Mouse (Mus musculus) CH12.LX (cell line): ENCODE measurements around the gene Jmjd1c.

ENCODE experiments used
- CTCF ChIP-seq, 2 experiments: IDR thresholded peaks in 1 of 2; conservative IDR thresholded peaks in 1 of 2; 2 replicates each; pipeline ENCODE4 v1.5.1; 2011 to 2012; ENCODE audit warnings: low read depth in 2 of 2, low read length in 2 of 2, improper control_type of control experiment in 1 of 2, inconsistent platforms in 1 of 2, mild to moderate bottlenecking in 1 of 2, moderate library complexity in 1 of 2
- E2F4 ChIP-seq: IDR thresholded peaks from 2 replicates; pipeline ENCODE4 v1.6.1; 2011; ENCODE audit warnings: low read depth, low read length, improper control_type of control experiment; ENCODE audit not compliant: insufficient replicate concordance
- ETS1 ChIP-seq: conservative IDR thresholded peaks from 2 replicates; pipeline ENCODE4 v1.6.1; 2012; ENCODE audit warnings: low read depth, mild to moderate bottlenecking, inconsistent platforms, low read length, improper control_type of control experiment, moderate library complexity
- POLR2A ChIP-seq: IDR thresholded peaks from 2 replicates; pipeline ENCODE4 v1.6.1; 2011; ENCODE audit warnings: low read depth, mild to moderate bottlenecking, improper control_type of control experiment, low read length
- ZNF384 ChIP-seq: IDR thresholded peaks from 2 replicates; pipeline ENCODE4 v1.6.1; 2012; ENCODE audit warnings: low read depth, low read length, improper control_type of control experiment, inconsistent platforms

DNA sequence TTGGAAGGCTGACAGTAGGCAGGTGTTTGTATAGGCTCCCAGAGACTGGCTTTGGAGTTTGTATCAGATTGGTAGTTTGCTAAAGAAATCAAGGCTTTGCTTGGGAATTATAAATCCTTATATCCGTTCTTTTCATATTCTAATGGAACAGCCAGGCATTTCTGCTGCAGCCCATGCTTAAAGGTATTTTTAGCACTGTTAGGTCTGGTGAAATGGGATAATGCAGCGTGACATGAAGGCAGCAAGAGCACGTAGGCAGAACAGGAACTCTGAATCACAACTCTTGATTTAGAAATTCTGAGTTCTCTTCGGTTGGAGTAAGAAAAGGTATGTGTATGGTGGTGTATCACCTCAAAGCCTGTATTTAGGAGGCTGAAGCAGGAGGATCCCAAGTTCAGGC is 28.2 kb downstream of the Jmjd1c start:
- TF ChIP-seq ZNF384, result no peak
- no peak for TF ChIP-seq E2F4
- TF ChIP-seq CTCF (conservative IDR thresholded peaks at IDR 0.05 in 1 of 2, IDR thresholded peaks at IDR 0.05 in 1 of 2; ENCODE audit: low read depth in 2 of 2, low read length in 2 of 2), result no peak
- TF ChIP-seq POLR2A, result no peak
- TF ChIP-seq ETS1, result no peak
